ENCODE assay signal across 21 mouse cellular contexts in genomic region chr7:118362258-118362657, GRCm38 (mm10).
"Had no signal": no experiment of that assay in that cellular context is flagged by ENCODE, and none has a peak within 500 bp of the region (broad histone marks: within the 10 kb centered on the region; RNA-seq: fewer than 3 reads in every experiment).

No protein-coding gene starts in this region.

- H3K27ac ChIP-seq: lung, embryonic 15.5 days; macrophage; midbrain, embryonic 10.5 days; midbrain, embryonic 12.5 days; neural tube, embryonic 13.5 days; neural tube, embryonic 15.5 days had no signal

- H3K9me3 ChIP-seq: lung, embryonic 15.5 days; midbrain, embryonic 10.5 days; midbrain, embryonic 12.5 days; neural tube, embryonic 13.5 days; neural tube, embryonic 15.5 days had no signal

- H3K27me3 ChIP-seq: lung, embryonic 15.5 days; midbrain, embryonic 12.5 days; neural tube, embryonic 13.5 days had no signal

- H3K4me3 ChIP-seq: lung, embryonic 15.5 days; midbrain, embryonic 10.5 days; midbrain, embryonic 12.5 days; myocyte; neural tube, embryonic 13.5 days; neural tube, embryonic 15.5 days had no signal

- H3K36me3 ChIP-seq: lung, embryonic 15.5 days; midbrain, embryonic 10.5 days; midbrain, embryonic 12.5 days; neural tube, embryonic 13.5 days; neural tube, embryonic 15.5 days had no signal

- ATAC-seq: liver, postnatal 0 days; lung, postnatal 0 days; midbrain, embryonic 16.5 days had no signal

- H3K4me1 ChIP-seq: lung, embryonic 15.5 days; neural tube, embryonic 13.5 days had no signal

- H3K4me2 ChIP-seq: lung, embryonic 15.5 days; midbrain, embryonic 12.5 days; neural tube, embryonic 13.5 days; neural tube, embryonic 15.5 days had no signal

- H3K9ac ChIP-seq: liver, postnatal 0 days; lung, embryonic 15.5 days; midbrain, embryonic 12.5 days; neural tube, embryonic 13.5 days; neural tube, embryonic 15.5 days had no signal

- DNase-seq: liver, postnatal 0 days; lung, adult 2 months; lung, postnatal 14 days; lung, postnatal 36 days; midbrain, embryonic 14.5 days; retina, postnatal 1 day; right cerebral cortex, postnatal 25 days; right cerebral cortex, postnatal 4 days; spleen, adult 18-20 months; thymus, adult 18-20 months; thymus, postnatal 14 days; thymus, postnatal 36 days had no signal
